ENCODE assay signal across 9 mouse cellular contexts in the genomic region with DNA sequence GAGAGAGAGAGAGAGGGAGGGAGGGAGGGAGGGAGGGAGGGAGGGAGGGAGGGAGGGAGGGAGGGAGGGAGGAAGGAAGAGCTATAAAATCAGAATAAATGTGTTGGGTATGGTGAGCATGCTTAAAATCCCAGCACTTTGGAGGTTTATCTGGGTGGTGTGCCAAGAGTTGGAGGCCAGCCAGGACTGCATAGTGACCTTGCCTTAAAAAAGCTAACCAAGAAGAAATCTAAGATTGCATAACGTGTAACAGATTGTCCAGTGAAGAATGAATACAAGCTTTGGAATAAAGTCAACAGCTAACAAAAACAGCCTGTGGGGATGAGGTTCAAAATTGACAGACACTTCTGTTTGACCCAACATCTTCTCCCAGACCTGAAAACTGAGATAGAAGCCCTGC. TPM values are rescaled to one million over a fixed set of nuclear protein-coding genes. Genes with fewer than 3 reads are reported as not detected.
DNase-seq lines count a peak whose midpoint lies in the region.
"Had no signal": no experiment of that assay in that cellular context is flagged by ENCODE, and none has a peak within 500 bp of the region (broad histone marks: within the 10 kb centered on the region; RNA-seq: fewer than 3 reads in every experiment).

No protein-coding gene starts in this region.

- H3K36me3 ChIP-seq in forebrain, embryonic 10.5 days (replicated peaks) = no peaks in the 10 kb centered on the region

- no peak overlapping the region for H3K4me3 ChIP-seq in forebrain, embryonic 10.5 days

- peak; percentile 50 to 63 for DNase-seq in cerebellum, adult 18-20 months
- DNase-seq in cerebellum, postnatal 4 days (ENCODE audit: low spot score in 2 of 2) = no peak
- peak; percentile 94 for DNase-seq in adrenal gland, postnatal 14 days
- peak; percentile 53 to 68 for DNase-seq in gastrocnemius, postnatal 36 days
- DNase-seq in lung, adult 18-20 months = peak; percentile 85 to 86
- DNase-seq in thymus, postnatal 10 days (ENCODE audit: low spot score in 2 of 2) = no peak
- no peak for DNase-seq in forebrain, embryonic 10.5 days (ENCODE audit: extremely low spot score, low spot score)
- no peak for DNase-seq in yolk sac, embryonic 10.5 days (ENCODE audit: low spot score)

- H3K4me1 ChIP-seq in forebrain, embryonic 10.5 days = peaks cover 22% of the 10 kb centered on the region

- peaks cover 4% of the 10 kb centered on the region; the same call in 1 of the 2 replicates for H3K9me3 ChIP-seq in forebrain, embryonic 10.5 days

- WGBS in forebrain, embryonic 10.5 days = 64% methylated on average over 1 of the region's 1 CpGs

- no peak overlapping the region for H3K27ac ChIP-seq in forebrain, embryonic 10.5 days

- H3K27me3 ChIP-seq in forebrain, embryonic 10.5 days (ENCODE audit: poor library complexity, severe bottlenecking) = no peaks in the 10 kb centered on the region

- intact Hi-C loops in gastrocnemius, postnatal 36 days (cut with DNase I) = loop anchor here (10.0 kb wide), 2 partner anchors 48 to 52 kb away; a partner anchor contains a TSS

RNA-seq across cellular contexts. Expression of a gene that starts 7.0 kb away (rescaled TPM):
- 8.6 and 12.5 TPM in 2 replicates for total RNA-seq in adrenal gland, postnatal 14 days (2021)
- total RNA-seq in gastrocnemius, postnatal 36 days (2021) = 1 to 10 TPM; 3.6 to 3.8 TPM
- 2.6 and 2.9 TPM in 2 replicates for polyA plus RNA-seq in forebrain, embryonic 10.5 days (2016; fragmentation: Nextera tagmentation; extraction: Ambion mirVana)

RNA-seq across cellular contexts. Expression of a gene that starts 13.9 kb away (rescaled TPM):
- 55.7 and 67.9 TPM in 2 replicates for total RNA-seq in adrenal gland, postnatal 14 days (2021)
- total RNA-seq in gastrocnemius, postnatal 36 days (2021) = 10 to 100 TPM; 21.0 to 28.3 TPM
- polyA plus RNA-seq in forebrain, embryonic 10.5 days (2016; fragmentation: Nextera tagmentation; extraction: Ambion mirVana) = 0.73 and 1.0 TPM in 2 replicates

RNA-seq across cellular contexts. Expression of a gene that starts 18.5 kb away (rescaled TPM):
- total RNA-seq in adrenal gland, postnatal 14 days (2021) = 2.2 and 2.9 TPM in 2 replicates
- not detected for total RNA-seq in gastrocnemius, postnatal 36 days (2021)
- 0.47 and 0.79 TPM in 2 replicates for polyA plus RNA-seq in forebrain, embryonic 10.5 days (2016; fragmentation: Nextera tagmentation; extraction: Ambion mirVana)
- polyA plus RNA-seq: liver, embryonic 16.5 days had no signal

RNA-seq across cellular contexts. Expression of a gene that starts 43.3 kb away (rescaled TPM):
- total RNA-seq in adrenal gland, postnatal 14 days (2021) = 0.26 TPM in 1 of 2 replicates, not detected in the other
- under 1 TPM; 0.20 TPM for total RNA-seq in gastrocnemius, postnatal 36 days (2021)
- polyA plus RNA-seq in forebrain, embryonic 10.5 days (2016; fragmentation: Nextera tagmentation; extraction: Ambion mirVana) = 0.12 and 0.22 TPM in 2 replicates
- polyA plus RNA-seq: liver, embryonic 16.5 days had no signal

RNA-seq across cellular contexts. Expression of a gene that starts 50.7 kb away (rescaled TPM):
- total RNA-seq in adrenal gland, postnatal 14 days (2021) = 140 and 146 TPM in 2 replicates
- 10 to 100 TPM; 70.3 to 83.7 TPM for total RNA-seq in gastrocnemius, postnatal 36 days (2021)
- 399 and 408 TPM in 2 replicates for polyA plus RNA-seq in forebrain, embryonic 10.5 days (2016; fragmentation: Nextera tagmentation; extraction: Ambion mirVana)

Comparison
In these comparisons a context has a peak if more than half of its experiments do, and no peak if none do; other contexts are left out.
1. DNase-seq: peak in cerebellum, adult 18-20 months (2 of 2), adrenal gland, postnatal 14 days (single experiment), gastrocnemius, postnatal 36 days (2 of 2) and lung, adult 18-20 months (2 of 2); none in cerebellum, postnatal 4 days (0 of 2), thymus, postnatal 10 days (0 of 2), forebrain, embryonic 10.5 days (single experiment) and yolk sac, embryonic 10.5 days (single experiment).